Mouse (Mus musculus) heart, postnatal 0 days (tissue): ENCODE data around the gene Mast4.

ENCODE experiments used
- CTCF ChIP-seq: IDR thresholded peaks from 2 replicates; pipeline ENCODE4 v1.5.1; 2016; ENCODE audit warnings: antibody characterized with exemption, control low read depth, low read depth
- EP300 ChIP-seq: IDR thresholded peaks from 2 replicates; pipeline ENCODE4 v1.6.1; 2016; ENCODE audit warnings: antibody characterized with exemption, low read depth

DNA sequence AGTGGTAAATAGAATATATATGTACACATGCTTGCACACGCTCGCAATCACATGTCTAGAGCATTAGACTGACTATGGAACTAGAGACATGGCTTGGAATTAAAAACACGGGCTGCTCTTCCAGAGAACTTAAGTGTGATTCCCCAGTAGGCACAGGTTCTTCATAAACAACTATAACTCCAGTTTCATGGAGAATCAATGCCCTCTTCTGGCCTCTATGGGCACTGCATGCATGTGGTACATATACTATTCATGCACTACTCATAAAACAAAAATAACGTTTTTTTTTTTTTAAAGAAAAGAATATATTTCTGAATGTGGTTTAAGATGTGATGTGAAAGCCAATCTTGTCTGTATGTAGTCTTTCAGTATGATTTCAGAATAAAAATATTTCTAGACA is 349.7 kb downstream of the Mast4 start:
- TF ChIP-seq EP300 (no peak), CTCF (no peak)
